Mouse (Mus musculus): ENCODE measurements around the gene Aox3.

Gene Aox3

DNA sequence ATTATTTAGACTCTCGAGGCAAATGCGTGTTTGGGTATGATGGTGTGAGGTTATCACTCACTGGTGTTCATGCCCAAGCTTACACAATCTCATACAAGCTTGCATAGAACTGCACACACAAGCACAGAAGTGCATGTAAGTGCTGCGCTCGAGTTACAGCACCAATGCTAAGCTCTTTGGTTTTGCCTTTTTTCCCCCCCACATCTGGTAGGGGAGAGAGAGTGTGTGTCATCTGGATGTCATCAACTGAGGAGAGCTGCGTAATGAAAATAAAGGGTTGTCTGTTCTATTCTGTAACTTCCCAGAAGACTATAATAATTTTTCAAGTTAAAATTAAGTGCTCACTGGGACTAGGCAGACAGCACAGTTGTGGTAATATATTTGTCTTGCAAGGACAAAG lies 100.9 kb downstream of the Aox3 start:
- DNase-seq = no peak

DNA sequence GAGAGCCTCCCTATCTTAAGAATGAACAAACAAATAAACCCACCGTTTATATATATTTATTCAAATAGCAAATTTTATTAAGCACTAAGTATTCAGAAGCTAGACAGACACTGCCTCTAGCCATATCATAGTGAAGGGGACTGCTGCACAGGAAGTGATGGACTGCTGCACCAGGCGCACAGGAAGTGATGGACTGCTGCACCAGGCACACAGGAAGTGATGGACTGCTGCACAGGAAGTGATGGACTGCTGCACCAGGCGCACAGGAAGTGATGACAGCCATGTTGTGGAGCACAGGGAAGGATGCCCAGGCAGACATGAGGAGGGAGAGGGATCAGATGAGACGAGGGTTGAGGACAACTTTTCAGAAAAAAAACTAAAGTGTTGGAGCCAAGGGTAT lies 102.4 kb downstream of the Aox3 start:
- DNase-seq = no peak

DNA sequence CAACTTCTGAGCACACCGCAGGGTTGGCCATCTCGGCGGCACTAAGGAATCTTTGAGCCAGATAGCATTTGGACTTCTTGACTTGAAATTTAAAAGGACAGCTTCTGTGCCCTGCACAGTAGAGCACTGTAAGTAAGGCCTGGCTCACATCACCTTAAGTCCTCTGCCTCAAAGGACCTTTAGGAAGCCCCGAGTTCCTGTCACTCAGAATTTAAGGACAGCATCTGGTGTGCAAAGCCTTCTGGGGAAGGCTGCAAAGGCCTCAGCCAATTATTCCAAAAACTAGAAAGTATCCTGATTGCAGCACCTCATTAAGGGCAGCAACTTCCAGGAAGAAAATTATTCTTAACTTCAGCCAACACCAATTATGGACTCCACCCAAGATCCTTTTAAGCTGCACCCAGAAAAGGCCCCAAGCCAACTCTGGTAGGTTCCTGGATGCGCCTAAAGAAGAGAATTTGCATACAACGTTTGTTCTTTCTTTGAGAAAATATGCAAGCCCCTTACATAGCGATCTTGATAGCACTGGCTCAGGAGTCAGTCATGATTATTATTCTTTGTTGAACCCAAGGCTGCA lies 103.1 kb downstream of the Aox3 start:
- no peak for DNase-seq

DNA sequence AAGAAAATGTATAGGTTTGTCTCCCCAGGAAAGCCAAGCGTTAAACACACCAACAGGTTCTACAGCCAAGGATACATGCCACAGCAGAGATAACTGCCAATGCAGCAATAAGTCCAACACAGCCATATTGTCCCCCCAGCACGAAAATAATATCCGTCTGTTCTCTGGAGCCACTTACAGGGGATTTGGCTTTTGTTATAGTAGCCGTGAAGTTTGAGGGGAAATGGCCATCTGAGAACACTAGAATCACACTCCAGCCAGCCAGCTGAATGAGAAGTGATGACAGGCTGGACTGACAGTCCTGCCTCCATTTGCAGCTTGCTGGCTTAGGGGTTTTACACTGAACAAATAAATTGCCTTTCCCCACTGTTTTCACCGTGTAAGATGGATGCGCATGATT lies 108.1 kb downstream of the Aox3 start:
- no peak for DNase-seq

DNA sequence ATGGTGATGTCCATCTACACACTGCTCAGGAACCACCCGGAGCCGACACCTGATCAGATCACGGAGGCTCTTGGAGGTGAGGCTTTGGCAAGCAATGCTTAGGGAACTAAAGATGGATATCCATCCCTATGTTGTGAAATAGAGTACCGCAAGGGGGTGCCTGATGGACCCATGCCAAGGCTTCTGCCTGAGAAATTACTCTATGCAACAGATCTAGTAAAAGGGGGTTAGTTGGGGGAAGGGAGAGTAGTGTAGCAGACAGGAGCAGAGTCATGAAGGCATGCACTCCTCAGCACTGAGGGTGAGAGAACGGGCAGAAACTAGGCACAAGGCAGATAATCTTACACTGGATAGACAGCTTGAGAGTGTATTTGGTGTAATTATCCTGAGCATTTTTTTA lies 108.9 kb downstream of the Aox3 start:
- DNase-seq = no peak

DNA sequence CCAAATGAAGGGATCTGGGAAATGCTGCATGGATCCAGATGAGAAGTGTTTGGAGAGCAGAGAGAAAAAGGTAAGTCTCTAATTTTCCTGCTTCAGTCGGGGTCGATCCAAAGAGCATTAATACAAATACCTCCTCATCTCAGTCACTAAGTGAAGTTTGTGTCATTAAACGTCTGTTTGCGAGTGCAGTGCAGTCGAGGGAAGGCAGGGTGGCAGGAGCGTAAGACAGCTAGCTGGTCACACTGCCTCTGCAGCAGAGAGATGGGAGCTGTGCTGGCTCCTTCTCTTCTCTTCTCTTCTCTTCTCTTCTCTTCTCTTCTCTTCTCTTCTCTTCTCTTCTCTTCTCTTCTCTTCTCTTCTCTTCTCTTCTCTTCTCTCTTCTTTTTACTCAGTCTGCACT lies 115.2 kb downstream of the Aox3 start:
- DNase-seq = no peak

DNA sequence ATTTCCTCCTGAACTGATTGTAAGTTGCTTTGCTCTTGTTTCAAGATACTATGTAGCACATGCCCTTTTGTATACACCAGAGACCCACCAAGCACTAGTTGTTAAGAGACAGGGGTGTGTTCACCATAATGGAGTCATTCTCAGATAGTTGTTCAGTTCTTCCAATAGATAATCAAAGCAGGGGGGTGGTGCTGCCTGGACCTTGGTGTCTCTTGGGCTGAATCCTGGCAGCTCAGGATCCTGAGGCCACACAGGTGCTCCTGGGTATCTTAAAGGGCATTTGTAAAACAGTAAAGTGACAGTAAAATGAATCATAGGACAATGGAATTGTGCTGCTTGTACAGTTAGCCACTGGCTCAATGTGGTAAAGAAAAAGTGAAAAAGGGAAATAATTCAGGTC lies 116.0 kb downstream of the Aox3 start:
- no peak for DNase-seq

DNA sequence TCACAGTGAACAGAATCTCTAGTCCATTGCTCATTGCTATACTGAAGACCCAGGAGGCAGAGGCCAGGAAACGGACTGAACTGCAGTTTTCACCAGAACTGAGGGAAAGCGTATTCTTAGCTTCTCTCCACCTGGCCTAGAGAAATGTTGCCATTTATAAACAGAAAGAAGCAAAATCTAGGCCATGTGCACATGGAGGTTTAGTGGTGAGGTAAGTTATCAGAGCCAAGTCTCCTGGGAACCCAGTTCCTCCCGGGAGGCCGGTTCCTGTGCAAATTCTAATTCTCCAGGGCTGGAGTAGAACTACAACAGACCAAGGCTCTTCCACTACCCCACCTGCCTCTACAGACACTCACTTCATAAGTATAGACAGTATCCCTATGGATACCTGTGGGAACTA lies 116.8 kb downstream of the Aox3 start:
- no peak for DNase-seq

DNA sequence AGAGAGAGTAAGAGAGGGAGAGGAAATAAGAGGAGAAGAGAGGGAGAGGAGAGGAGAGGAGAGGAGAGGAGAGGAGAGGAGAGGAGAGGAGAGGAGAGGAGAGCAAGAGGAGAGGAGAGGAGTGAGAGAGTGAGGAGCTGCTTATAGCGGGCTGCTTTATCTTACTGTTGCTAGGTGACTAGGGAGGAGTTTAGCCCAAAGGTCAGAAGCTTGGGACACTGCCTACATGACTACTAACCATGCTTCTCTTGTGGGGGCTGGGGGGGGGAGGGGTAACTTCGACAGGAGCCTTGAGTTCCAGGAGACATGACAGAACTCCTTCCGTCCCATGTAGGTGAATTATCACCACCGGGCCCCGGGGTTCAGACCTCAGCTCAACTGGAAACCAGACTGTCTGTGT lies 117.6 kb downstream of the Aox3 start:
- DNase-seq = no peak

DNA sequence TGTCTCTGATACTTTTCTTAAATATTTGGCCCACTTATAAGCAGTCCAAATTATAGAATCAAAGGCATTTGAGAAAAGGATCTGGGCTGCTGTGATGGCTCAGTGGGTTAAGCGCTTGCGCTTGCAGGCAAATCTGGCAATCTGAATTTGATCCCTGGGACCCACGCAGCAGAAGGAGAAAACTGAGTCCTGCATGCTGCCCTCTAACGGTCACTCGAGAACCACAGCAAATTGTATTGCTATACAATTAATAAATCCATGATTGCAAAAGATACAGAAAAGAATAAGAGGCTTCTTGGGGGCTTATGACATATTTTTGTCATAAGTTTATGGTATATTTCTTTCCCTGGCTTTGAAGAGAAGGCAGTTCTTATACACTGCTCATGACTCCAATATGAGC lies 122.5 kb downstream of the Aox3 start:
- DNase-seq = no peak

DNA sequence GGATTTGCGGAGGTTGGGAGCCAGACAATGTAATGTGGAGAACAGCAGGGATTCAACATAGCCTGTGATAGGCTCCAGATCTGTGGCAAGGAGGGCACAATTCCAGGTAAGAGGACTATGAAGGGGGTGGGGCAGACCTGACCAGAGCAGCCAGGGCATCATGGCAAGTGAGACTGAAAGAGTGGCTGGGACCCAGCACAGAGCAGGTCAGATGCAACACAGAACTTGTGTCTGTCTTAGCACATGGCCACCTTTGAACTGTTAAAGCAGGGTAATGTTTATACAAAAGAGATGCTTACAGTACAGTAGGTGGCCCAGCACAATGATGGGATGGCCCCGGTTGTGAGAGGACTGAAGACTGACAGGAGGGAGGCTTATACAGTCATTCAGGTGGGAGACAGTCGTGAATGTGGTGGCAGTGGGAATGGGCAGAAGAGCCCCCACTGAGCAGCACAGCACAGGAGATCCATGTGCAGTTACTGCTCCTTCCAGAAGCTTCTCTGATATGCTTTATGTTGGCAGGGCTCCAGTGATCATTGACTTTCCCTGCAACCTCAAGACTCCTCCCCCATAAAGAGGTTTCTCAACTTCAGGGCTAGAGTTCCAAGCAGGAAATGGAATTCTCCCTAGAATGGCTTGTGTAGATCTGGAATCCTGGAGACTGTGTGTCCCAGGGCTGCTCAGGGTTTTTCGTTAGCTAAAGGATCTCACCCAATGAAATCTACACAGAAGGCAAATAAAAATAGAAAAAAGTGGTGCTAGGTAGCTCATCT lies 124.8 kb downstream of the Aox3 start:
- peak in 1 of 2 experiments; percentile 9 for DNase-seq

DNA sequence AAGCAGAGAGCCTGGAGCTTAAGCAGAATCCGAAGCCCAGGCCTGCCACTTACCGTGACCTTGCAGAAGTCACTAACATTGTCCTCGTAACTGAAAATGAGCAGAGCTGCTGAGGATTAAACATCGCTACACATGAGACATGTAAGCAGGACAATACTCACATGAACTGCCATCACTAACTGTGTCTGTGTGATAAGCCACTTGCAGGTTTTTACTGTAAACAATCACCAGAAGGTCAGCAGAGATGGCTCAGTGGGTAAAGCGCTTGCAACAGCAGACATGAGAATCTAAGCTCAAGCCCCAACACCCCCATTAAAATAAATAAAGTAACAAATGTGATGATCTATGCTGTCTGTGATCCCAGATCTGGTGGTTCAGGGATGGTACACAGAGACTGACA lies 125.5 kb downstream of the Aox3 start:
- DNase-seq = no peak

DNA sequence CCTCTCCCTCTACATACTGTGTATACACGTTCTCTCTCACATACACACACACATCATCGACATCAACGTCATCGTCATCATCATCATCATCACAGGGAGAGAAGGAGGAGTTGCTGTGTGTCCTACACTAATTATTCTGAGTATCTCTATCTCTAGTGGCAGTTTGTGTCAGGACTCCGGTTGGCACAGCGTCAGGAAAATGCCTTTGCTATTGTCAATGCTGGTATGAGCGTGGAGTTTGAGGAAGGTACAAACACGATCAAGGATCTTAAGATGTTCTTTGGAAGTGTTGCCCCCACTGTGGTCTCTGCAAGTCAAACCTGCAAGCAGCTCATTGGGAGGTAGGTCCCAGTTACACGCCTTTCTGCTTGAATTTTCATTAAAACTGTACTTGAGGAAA lies 126.0 kb downstream of the Aox3 start:
- DNase-seq = no peak

DNA sequence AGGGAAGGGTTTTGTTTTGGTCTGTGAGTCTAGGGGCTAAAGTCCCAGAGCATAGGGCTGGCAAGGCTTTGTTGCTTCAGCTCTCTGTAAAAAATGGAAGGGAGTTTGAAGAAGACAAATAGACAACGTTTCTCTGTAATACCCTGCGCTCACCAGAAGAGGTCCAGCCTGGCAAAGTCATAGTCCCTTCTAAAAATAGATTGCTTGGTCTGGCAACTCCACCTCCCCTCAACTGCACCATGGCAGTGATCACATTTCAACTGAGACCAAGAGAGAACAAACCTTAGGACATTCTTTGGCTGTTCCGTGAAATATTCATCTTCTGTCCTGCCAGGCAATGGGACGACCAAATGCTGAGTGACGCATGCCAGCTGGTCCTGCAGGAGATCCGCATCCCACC lies 127.4 kb downstream of the Aox3 start:
- peak in 1 of 2 experiments; percentile 11 for DNase-seq

DNA sequence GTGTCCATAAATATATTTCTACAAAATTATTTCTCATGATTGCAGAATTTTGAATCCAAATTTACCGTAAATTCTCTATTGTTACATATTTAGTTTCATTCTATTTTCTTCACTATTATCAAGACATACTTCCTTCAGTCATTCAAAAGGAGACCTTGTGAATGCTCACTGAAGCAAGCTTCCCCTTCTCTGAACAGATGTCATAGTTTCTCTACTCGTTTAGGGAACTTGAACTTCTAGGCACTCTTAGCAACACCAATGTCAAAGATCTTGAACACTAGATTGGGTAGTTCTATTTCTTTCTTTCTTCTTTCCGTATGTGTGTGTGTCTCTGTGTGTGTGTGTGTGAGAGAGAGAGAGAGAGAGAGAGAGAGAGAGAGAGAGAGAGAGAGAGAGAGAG lies 131.6 kb downstream of the Aox3 start:
- DNase-seq = no peak

DNA sequence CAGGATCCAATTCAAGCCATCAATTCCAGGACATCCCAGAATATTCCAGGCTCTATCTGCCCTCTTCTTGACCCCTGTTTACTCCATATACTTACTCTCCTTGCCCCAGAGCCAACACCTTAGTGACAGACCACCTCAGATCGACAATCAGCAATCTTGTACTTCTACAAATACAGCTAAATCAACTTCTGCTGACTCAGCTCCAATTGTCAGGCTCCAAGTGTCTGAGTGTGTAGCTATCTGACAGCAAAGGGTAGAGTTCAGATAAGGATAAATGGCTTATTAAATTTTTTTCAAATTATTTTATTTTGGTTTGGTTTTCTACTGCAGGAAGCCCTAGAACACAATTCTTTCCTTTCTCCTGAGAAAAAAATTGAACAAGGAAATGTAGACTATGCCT lies 135.6 kb downstream of the Aox3 start:
- DNase-seq = no peak

Measured in kidney, postnatal 4 days (tissue).